In the genomic region with DNA sequence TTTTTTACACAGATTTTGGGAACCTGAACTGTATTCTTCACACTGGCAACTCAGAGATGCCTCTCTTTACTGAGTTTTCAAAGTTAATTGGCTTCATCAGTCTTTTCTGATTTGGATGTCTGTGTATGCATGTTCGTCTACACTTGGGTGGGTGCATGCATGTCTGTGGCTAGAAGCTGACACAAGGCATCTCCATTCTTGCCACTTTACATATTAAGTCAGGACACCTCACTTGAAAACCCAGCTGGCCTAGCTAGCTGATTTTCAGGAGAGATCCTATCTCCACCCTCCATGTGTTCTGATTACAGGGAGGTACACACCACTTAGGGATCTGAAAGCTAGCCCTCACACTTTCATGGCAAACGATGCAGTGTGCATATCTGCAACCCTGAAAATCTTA, we compare ENCODE assay signal across 26 mouse cellular contexts.
"Had no signal": no experiment of that assay in that cellular context is flagged by ENCODE, and none has a peak within 500 bp of the region (broad histone marks: within the 10 kb centered on the region; RNA-seq: fewer than 3 reads in every experiment).

No protein-coding gene starts in this region.

- ATAC-seq: forebrain, embryonic 15.5 days; forebrain, postnatal 0 days; hindbrain, postnatal 0 days; intestine, embryonic 16.5 days had no signal

- H3K9me3 ChIP-seq: forebrain, embryonic 15.5 days; heart, embryonic 13.5 days; heart, embryonic 15.5 days; hindbrain, embryonic 13.5 days; hindbrain, embryonic 15.5 days; kidney, embryonic 15.5 days; limb, embryonic 13.5 days; limb, embryonic 15.5 days had no signal

- H3K27ac ChIP-seq: forebrain, embryonic 15.5 days; heart, adult 2 months; heart, embryonic 13.5 days; heart, embryonic 15.5 days; hindbrain, embryonic 13.5 days; hindbrain, embryonic 15.5 days; hindbrain, postnatal 0 days; kidney, embryonic 15.5 days; kidney, postnatal 0 days; limb, embryonic 13.5 days; limb, embryonic 15.5 days had no signal

- H3K36me3 ChIP-seq: forebrain, embryonic 15.5 days; heart, embryonic 15.5 days; hindbrain, embryonic 13.5 days; hindbrain, embryonic 15.5 days; limb, embryonic 15.5 days had no signal

- H3K9ac ChIP-seq: forebrain, embryonic 15.5 days; forebrain, postnatal 0 days; heart, embryonic 13.5 days; heart, embryonic 15.5 days; hindbrain, embryonic 13.5 days; hindbrain, embryonic 15.5 days; kidney, embryonic 15.5 days; limb, embryonic 13.5 days; limb, embryonic 15.5 days had no signal

- H3K27me3 ChIP-seq: forebrain, embryonic 15.5 days; heart, embryonic 13.5 days; heart, embryonic 15.5 days; hindbrain, embryonic 13.5 days; hindbrain, embryonic 15.5 days; kidney, embryonic 15.5 days; limb, embryonic 13.5 days; limb, embryonic 15.5 days had no signal

- H3K4me2 ChIP-seq: forebrain, embryonic 15.5 days; heart, embryonic 11.5 days; heart, embryonic 13.5 days; heart, embryonic 15.5 days; hindbrain, embryonic 13.5 days; hindbrain, embryonic 15.5 days; kidney, embryonic 15.5 days; limb, embryonic 13.5 days; limb, embryonic 15.5 days had no signal

- H3K4me3 ChIP-seq: forebrain, embryonic 15.5 days; heart, adult 2 months; heart, embryonic 13.5 days; heart, embryonic 15.5 days; hindbrain, embryonic 13.5 days; hindbrain, embryonic 15.5 days; kidney, embryonic 15.5 days; limb, embryonic 13.5 days; limb, embryonic 15.5 days had no signal

- DNase-seq: forebrain, postnatal 0 days; gastrocnemius, postnatal 14 days; gastrocnemius, postnatal 36 days; heart, adult 2 months; heart, postnatal 10 days; heart, postnatal 36 days; kidney, adult 11 months; kidney, adult 2 months; kidney, adult 9 months; kidney, postnatal 14 days; kidney, postnatal 36 days; layer of hippocampus, adult 9-11 months; layer of hippocampus, postnatal 36 days; left cerebral cortex, postnatal 4 days had no signal
